Mouse (Mus musculus): ENCODE measurements around the gene Gss. TPM values are rescaled to one million over a fixed set of nuclear protein-coding genes. Genes with fewer than 3 reads are reported as not detected.

The Gss gene
- polyA plus RNA-seq, 1 experiment from 2014 or later: 17.0 TPM

GRCm38 (mm10) chr2:155589521-155589920, 3.1 kb downstream of the Gss start:
- ATAC-seq (no peak), DNase-seq (ENCODE audit: low spot score) (no peak)
- Histone ChIP-seq H3K4me2 (ENCODE audit: low read length) (no peak overlapping the region), H3K9ac (ENCODE audit: low read length) (no peak overlapping the region), H3K27ac (ENCODE audit: low read depth, low read length) (no peak overlapping the region), H3K4me1 (ENCODE audit: control insufficient read depth, insufficient read depth, low read length) (peaks cover 3% of the 10 kb centered on the region; the same call in 1 of the 2 replicates), H3K36me3 (ENCODE audit: control insufficient read depth, insufficient read depth, low read length) (no peaks in the 10 kb centered on the region), H3K27me3 (replicated peaks; ENCODE audit: control insufficient read depth, insufficient read depth, low read length) (no peaks in the 10 kb centered on the region), H3K4me3 (ENCODE audit: low read depth, low read length) (no peak overlapping the region), H3K9me3 (replicated peaks; ENCODE audit: control insufficient read depth, low read length) (no peaks in the 10 kb centered on the region)
- WGBS: 81% methylated on average over 6 of the region's 6 CpGs

- H3K4me2 ChIP-seq (ENCODE audit: low read length): no peak overlapping the region
- no peak for ATAC-seq
- no peak for DNase-seq (ENCODE audit: low spot score)
Observed at GRCm38 (mm10) chr2:155588136-155588535, 4.5 kb downstream of the Gss start.

GRCm38 (mm10) chr2:155585486-155585885, 7.1 kb downstream of the Gss start:
- H3K27ac ChIP-seq (ENCODE audit: low read depth, low read length): no peak overlapping the region
- no peaks in the 10 kb centered on the region for H3K36me3 ChIP-seq (ENCODE audit: control insufficient read depth, insufficient read depth, low read length)
- no peaks in the 10 kb centered on the region for H3K27me3 ChIP-seq (replicated peaks; ENCODE audit: control insufficient read depth, insufficient read depth, low read length)
- 31% methylated on average over 10 of the region's 10 CpGs for WGBS
- H3K4me1 ChIP-seq (ENCODE audit: control insufficient read depth, insufficient read depth, low read length): no peaks in the 10 kb centered on the region
- no peak overlapping the region for H3K4me3 ChIP-seq (ENCODE audit: low read depth, low read length)
- H3K9ac ChIP-seq (ENCODE audit: low read length): no peak overlapping the region
- no peak overlapping the region for H3K4me2 ChIP-seq (ENCODE audit: low read length)
- H3K9me3 ChIP-seq (replicated peaks; ENCODE audit: control insufficient read depth, low read length): no peaks in the 10 kb centered on the region
- no peak for DNase-seq (ENCODE audit: low spot score)
- ATAC-seq: no peak

More at GRCm38 (mm10) chr2:155588136-155588535, 4.5 kb downstream of the Gss start:
- no peaks in the 10 kb centered on the region for H3K36me3 ChIP-seq (ENCODE audit: control insufficient read depth, insufficient read depth, low read length)
- no peaks in the 10 kb centered on the region for H3K27me3 ChIP-seq (replicated peaks; ENCODE audit: control insufficient read depth, insufficient read depth, low read length)
- H3K9me3 ChIP-seq (replicated peaks; ENCODE audit: control insufficient read depth, low read length): no peaks in the 10 kb centered on the region
- H3K4me1 ChIP-seq (ENCODE audit: control insufficient read depth, insufficient read depth, low read length): peaks cover 3% of the 10 kb centered on the region; the same call in 1 of the 2 replicates
- no peak overlapping the region for H3K9ac ChIP-seq (ENCODE audit: low read length)
- no peak overlapping the region for H3K27ac ChIP-seq (ENCODE audit: low read depth, low read length)
- no peak overlapping the region for H3K4me3 ChIP-seq (ENCODE audit: low read depth, low read length)
- 85% methylated on average over 3 of the region's 3 CpGs for WGBS

- ATAC-seq: no peak
- no peak for DNase-seq (ENCODE audit: low spot score)
- no peak overlapping the region for H3K27ac ChIP-seq (ENCODE audit: low read depth, low read length)
- no peaks in the 10 kb centered on the region for H3K27me3 ChIP-seq (replicated peaks; ENCODE audit: control insufficient read depth, insufficient read depth, low read length)
- no peaks in the 10 kb centered on the region for H3K4me1 ChIP-seq (ENCODE audit: control insufficient read depth, insufficient read depth, low read length)
- H3K9ac ChIP-seq (ENCODE audit: low read length): no peak overlapping the region
- no peaks in the 10 kb centered on the region for H3K9me3 ChIP-seq (replicated peaks; ENCODE audit: control insufficient read depth, low read length)
- H3K4me3 ChIP-seq (ENCODE audit: low read depth, low read length): no peak overlapping the region
- H3K4me2 ChIP-seq (ENCODE audit: low read length): no peak overlapping the region
- WGBS: 57% methylated on average over 9 of the region's 9 CpGs
- no peaks in the 10 kb centered on the region for H3K36me3 ChIP-seq (ENCODE audit: control insufficient read depth, insufficient read depth, low read length)
Observed at GRCm38 (mm10) chr2:155585082-155585481, 7.5 kb downstream of the Gss start.

- Histone ChIP-seq H3K4me2 (ENCODE audit: low read length) (no peak overlapping the region), H3K4me1 (ENCODE audit: control insufficient read depth, insufficient read depth, low read length) (no peaks in the 10 kb centered on the region), H3K36me3 (ENCODE audit: control insufficient read depth, insufficient read depth, low read length) (no peaks in the 10 kb centered on the region), H3K27me3 (replicated peaks; ENCODE audit: control insufficient read depth, insufficient read depth, low read length) (no peaks in the 10 kb centered on the region), H3K9me3 (replicated peaks; ENCODE audit: control insufficient read depth, low read length) (no peaks in the 10 kb centered on the region), H3K27ac (ENCODE audit: low read depth, low read length) (no peak overlapping the region), H3K9ac (ENCODE audit: low read length) (no peak overlapping the region), H3K4me3 (ENCODE audit: low read depth, low read length) (no peak overlapping the region)
- peak; percentile 37 for ATAC-seq
- WGBS: 42% methylated on average over 5 of the region's 5 CpGs
- peak; percentile 70 for DNase-seq (ENCODE audit: low spot score)
Observed at GRCm38 (mm10) chr2:155583927-155584530, 8.6 kb downstream of the Gss start.

DNA sequence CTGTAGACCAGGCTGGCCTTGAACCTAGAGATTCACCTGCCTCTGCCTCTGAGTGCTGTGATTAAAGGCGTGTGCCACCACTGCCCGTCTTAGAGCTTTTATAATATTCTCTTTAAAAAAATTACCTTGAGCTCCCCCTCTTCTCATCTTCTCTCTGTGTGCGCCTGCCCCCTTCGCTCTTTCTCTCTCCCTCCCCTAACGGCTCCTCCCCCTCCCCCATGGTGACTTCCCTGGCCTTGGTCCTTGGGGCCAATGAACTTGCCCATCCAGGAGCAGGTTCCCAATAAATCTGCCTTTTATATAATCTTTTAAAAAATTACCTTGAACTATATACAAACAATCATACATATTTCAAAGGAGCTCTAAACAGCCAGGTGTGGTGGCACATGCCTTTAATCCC, 9.6 kb downstream of the Gss start:
- no peaks in the 10 kb centered on the region for H3K27me3 ChIP-seq (replicated peaks; ENCODE audit: control insufficient read depth, insufficient read depth, low read length)
- H3K36me3 ChIP-seq (ENCODE audit: control insufficient read depth, insufficient read depth, low read length): no peaks in the 10 kb centered on the region
- H3K27ac ChIP-seq (ENCODE audit: low read depth, low read length): no peak overlapping the region
- H3K9me3 ChIP-seq (replicated peaks; ENCODE audit: control insufficient read depth, low read length): no peaks in the 10 kb centered on the region
- 87% methylated on average over 5 of the region's 5 CpGs for WGBS
- ATAC-seq: no peak
- no peak overlapping the region for H3K4me3 ChIP-seq (ENCODE audit: low read depth, low read length)
- no peak for DNase-seq (ENCODE audit: low spot score)
- no peak overlapping the region for H3K9ac ChIP-seq (ENCODE audit: low read length)
- no peaks in the 10 kb centered on the region for H3K4me1 ChIP-seq (ENCODE audit: control insufficient read depth, insufficient read depth, low read length)
- H3K4me2 ChIP-seq (ENCODE audit: low read length): no peak overlapping the region

DNA sequence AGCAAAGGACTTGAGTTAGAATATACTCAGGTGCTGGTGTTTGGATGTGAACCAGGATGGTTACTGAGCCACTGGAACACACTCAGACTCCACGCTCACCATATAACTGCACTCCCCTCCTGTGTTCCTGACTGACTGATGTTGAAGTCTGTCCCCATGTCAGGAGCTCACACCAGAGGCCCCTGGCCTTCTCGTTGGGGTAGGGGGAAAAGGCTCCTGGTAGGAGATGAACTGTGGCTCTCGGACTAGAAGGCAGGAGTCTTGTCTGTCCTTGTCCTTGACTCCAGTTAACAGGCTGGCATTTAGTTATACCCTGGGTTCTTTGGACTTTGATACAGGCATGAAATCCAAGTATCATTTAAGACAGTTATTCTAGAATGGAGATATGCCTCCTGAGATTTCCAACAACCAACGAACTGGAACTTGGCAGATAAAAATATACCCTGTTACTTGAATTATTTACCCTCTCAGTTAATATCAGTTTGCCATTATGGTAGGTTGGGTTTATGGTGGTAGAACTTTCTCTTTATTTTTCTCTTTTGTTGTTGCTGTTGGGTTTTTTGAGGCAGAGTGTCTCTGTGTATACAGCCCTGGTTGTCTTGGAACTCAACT, 10.1 kb downstream of the Gss start:
- no peaks in the 10 kb centered on the region for H3K27me3 ChIP-seq (replicated peaks; ENCODE audit: control insufficient read depth, insufficient read depth, low read length)
- no peak overlapping the region for H3K9ac ChIP-seq (ENCODE audit: low read length)
- DNase-seq (ENCODE audit: low spot score) (no peak), ATAC-seq (no peak)
- H3K9me3 ChIP-seq (replicated peaks; ENCODE audit: control insufficient read depth, low read length): no peaks in the 10 kb centered on the region
- no peaks in the 10 kb centered on the region for H3K4me1 ChIP-seq (ENCODE audit: control insufficient read depth, insufficient read depth, low read length)
- no peak overlapping the region for H3K27ac ChIP-seq (ENCODE audit: low read depth, low read length)
- no peak overlapping the region for H3K4me3 ChIP-seq (ENCODE audit: low read depth, low read length)
- H3K36me3 ChIP-seq (ENCODE audit: control insufficient read depth, insufficient read depth, low read length): no peaks in the 10 kb centered on the region
- WGBS: 81% methylated on average over 4 of the region's 4 CpGs
- H3K4me2 ChIP-seq (ENCODE audit: low read length): no peak overlapping the region

DNA sequence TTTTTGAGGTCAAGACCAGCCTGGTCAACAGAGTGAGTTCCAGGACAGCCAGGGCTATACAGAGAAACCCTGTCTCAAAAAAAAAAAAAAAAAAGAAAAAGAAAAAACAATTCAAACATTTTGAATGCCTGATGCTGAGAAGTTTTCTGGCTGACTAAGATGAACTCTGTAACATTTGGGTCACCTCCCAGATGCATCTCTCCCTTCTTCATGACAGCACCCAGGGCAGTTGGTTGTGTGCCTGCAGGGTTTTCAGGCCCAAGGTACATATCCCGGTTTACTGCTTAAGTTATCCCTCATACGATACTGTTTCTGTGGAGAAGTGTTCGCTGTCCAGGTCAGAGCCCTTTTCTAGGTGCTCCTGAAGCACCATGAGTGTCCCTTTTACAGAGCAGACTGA, 12.3 kb downstream of the Gss start:
- WGBS: 91% methylated on average over 3 of the region's 3 CpGs
- ATAC-seq (no peak), DNase-seq (ENCODE audit: low spot score) (no peak)
- no peaks in the 10 kb centered on the region for H3K36me3 ChIP-seq (ENCODE audit: control insufficient read depth, insufficient read depth, low read length)
- no peak overlapping the region for H3K27ac ChIP-seq (ENCODE audit: low read depth, low read length)
- no peak overlapping the region for H3K4me3 ChIP-seq (ENCODE audit: low read depth, low read length)
- H3K27me3 ChIP-seq (replicated peaks; ENCODE audit: control insufficient read depth, insufficient read depth, low read length): no peaks in the 10 kb centered on the region
- H3K4me2 ChIP-seq (ENCODE audit: low read length): no peak overlapping the region
- no peaks in the 10 kb centered on the region for H3K9me3 ChIP-seq (replicated peaks; ENCODE audit: control insufficient read depth, low read length)
- no peaks in the 10 kb centered on the region for H3K4me1 ChIP-seq (ENCODE audit: control insufficient read depth, insufficient read depth, low read length)
- H3K9ac ChIP-seq (ENCODE audit: low read length): no peak overlapping the region

- no peak for ATAC-seq
- Histone ChIP-seq H3K4me3 (ENCODE audit: low read depth, low read length) (no peak overlapping the region), H3K4me2 (ENCODE audit: low read length) (no peak overlapping the region), H3K36me3 (ENCODE audit: control insufficient read depth, insufficient read depth, low read length) (no peaks in the 10 kb centered on the region), H3K9me3 (replicated peaks; ENCODE audit: control insufficient read depth, low read length) (no peaks in the 10 kb centered on the region), H3K27ac (ENCODE audit: low read depth, low read length) (no peak overlapping the region), H3K4me1 (ENCODE audit: control insufficient read depth, insufficient read depth, low read length) (no peaks in the 10 kb centered on the region), H3K27me3 (replicated peaks; ENCODE audit: control insufficient read depth, insufficient read depth, low read length) (no peaks in the 10 kb centered on the region), H3K9ac (ENCODE audit: low read length) (no peak overlapping the region)
- WGBS: 84% methylated on average over 9 of the region's 9 CpGs
- DNase-seq (ENCODE audit: low spot score): no peak
Observed at GRCm38 (mm10) chr2:155576656-155577055, 16.0 kb downstream of the Gss start.
